Mouse (Mus musculus): ENCODE measurements at regions not wholly inside any gene's neighbourhood (a gene's known extent, or its start where the extent isn't known, plus 50 kb on each side); places are given as distances from the start of the nearest gene placed in this dataset.
A peak's percentile ranks its signal among the peaks of the same experiment; 100 is the strongest.

DNA sequence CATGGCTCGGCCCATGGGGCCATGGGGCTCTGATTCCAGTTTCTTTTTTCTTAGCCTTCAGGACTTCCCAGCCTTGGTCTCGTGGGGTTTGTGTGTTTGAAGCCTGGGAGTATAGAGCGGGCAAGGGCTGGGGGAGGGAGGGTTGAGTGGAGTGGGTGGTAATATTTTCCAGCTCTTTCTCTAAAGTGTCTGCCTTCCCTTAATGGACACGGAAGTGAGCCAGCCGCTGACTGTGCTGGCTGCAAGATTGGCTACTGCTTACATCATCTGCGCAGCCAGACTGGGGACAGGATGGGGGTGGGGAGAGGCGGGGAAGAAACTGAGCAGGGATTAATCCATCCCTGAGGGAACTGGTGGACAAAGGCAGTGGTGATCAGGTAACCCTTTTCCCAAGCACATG, 52.3 kb downstream of the Tnp1 start:
- DNase-seq, result no peak

GRCm38 (mm10) chr1:72960241-72960653, 55.5 kb downstream of the Tnp1 start:
- DNase-seq, result no peak

GRCm38 (mm10) chr1:72955387-72955786, 60.3 kb downstream of the Tnp1 start:
- DNase-seq, result no peak

DNA sequence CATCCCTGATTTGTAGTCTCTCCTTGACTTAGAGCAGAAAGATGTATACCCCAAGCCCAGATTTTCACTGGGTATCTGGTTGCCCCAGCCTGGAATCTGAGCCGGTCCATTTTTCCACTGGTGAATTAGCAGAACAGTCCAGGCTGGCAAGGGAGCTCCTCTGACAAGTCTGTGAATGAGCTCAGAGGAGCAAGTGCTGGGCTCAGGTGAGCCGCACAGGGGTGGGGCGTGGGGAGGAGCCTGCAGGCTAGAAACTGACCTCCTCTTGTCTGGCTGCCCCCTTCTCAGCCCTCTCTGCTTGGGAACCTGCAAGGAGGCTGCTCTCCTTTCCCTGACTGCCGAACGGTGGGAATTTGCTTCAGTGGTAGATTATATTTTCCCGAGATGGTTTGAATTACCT, 62.8 kb downstream of the Tnp1 start:
- no peak for DNase-seq

DNA sequence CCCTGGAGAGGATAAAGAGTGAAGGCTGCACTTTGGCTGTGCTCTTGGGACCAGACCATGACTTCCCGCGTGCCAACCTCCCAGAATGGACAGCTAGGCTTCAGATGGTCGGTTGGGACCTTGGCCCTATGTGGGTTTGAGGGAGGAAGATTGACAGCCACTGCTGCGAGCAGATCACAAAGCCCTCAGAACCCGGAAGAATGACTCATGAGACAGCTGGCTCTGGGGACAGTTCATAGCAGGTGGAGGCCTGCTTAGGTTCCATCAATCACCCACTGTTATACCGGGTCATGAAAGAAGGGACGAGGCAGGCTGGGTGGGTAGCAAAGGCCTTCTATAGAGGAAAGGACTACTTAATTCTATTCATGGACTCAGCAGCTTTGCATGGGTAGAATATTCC, 63.9 kb downstream of the Tnp1 start:
- DNase-seq, result no peak

GRCm38 (mm10) chr1:72951365-72951764, 64.3 kb downstream of the Tnp1 start:
- DNase-seq, result no peak

GRCm38 (mm10) chr1:72946235-72946634, 69.5 kb downstream of the Tnp1 start:
- no peak for DNase-seq

- no peak for DNase-seq
These were observed 70.0 kb downstream of the Tnp1 start for GRCm38 (mm10) chr1:72945750-72946102.

- no peak for DNase-seq
These were observed 70.4 kb upstream of the Igfbp5 start for GRCm38 (mm10) chr1:72944805-72945749.

DNA sequence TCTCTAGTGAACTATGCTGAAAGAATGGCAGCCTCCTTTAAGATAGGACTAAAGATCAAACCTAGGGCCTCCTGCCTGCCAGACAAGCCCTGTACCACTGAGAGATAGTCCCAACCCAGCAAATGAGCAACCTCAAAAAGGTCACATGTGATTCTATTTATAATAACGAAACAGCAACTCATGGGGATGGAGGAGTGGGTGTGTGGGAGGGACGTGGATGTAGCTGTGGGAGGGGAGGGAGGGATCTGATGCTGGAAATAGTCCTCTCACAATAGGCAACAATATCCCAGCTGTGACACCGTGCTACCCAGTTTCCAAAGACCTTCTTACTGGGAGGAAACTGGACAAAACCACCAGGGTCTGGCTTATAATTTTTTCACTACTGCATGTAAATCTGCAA, 69.5 kb upstream of the Igfbp5 start:
- DNase-seq, result no peak

- no peak for DNase-seq
These were observed 68.4 kb upstream of the Igfbp5 start for GRCm38 (mm10) chr1:72943082-72943481.

- DNase-seq, result no peak
These were observed 67.7 kb upstream of the Igfbp5 start for GRCm38 (mm10) chr1:72942351-72942750.

- no peak for DNase-seq
These were observed 65.3 kb upstream of the Igfbp5 start for GRCm38 (mm10) chr1:72939948-72940347.

GRCm38 (mm10) chr1:72936681-72937465, 62.2 kb upstream of the Igfbp5 start:
- peak; percentile 49 for DNase-seq

GRCm38 (mm10) chr1:72936231-72936630, 61.5 kb upstream of the Igfbp5 start:
- DNase-seq, result no peak

DNA sequence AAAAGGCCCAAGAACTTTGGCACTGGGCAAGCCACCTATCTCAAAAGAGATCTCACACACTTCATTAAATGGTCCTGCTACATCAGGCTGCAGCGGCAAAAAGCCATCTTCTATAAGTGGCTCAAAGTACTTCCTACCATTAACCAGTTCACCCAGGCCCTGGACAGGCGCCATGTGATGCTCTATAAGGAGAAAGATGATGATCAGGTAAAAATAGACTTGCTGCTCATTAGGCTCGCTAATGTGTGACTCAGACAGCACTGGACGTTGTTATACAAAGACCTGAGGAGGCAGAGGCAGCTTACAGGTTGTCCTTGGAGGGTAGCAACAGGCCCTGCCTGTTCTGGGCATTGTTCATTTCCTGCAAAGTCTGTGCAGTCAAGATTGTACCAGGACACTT, 60.4 kb upstream of the Igfbp5 start:
- no peak for DNase-seq

GRCm38 (mm10) chr1:72929774-72930173, 55.1 kb upstream of the Igfbp5 start:
- peak; percentile 78 for DNase-seq

All from kidney, adult 11 months (tissue).